In genomic region chr5:35925171-35925634, GRCm38 (mm10) we compare ENCODE assay signal across 8 mouse cellular contexts. TPM values are rescaled to one million over a fixed set of nuclear protein-coding genes. Genes with fewer than 3 reads are reported as not detected.
A peak's percentile ranks its signal among the peaks of the same experiment; 100 is the strongest.
DNase-seq lines count a peak whose midpoint lies in the region; ATAC-seq and TF ChIP-seq lines count a peak whose summit lies in the region.

No protein-coding gene starts in this region.

- H3K4me3 ChIP-seq in kidney, adult 2 months (ENCODE audit: insufficient read depth, low read depth, low read length), result no peak overlapping the region
- H3K4me3 ChIP-seq in forebrain, embryonic 10.5 days, result no peak overlapping the region
- H3K4me3 ChIP-seq in left cerebral cortex, adult 2 months, result no peak overlapping the region

- TF ChIP-seq CTCF in kidney, adult 2 months (conservative IDR thresholded peaks at IDR 0.05; ENCODE audit: insufficient read depth, insufficient read length, low read depth, low read length), result no peak
- no peak for TF ChIP-seq CTCF in left cerebral cortex, adult 2 months (IDR thresholded peaks at IDR 0.05)

- intact Hi-C loops in left cerebral cortex, adult 2 months (cut with DNase I), result no loop called here

- no peaks in the 10 kb centered on the region for H3K9me3 ChIP-seq in forebrain, embryonic 10.5 days

- H3K27ac ChIP-seq in kidney, adult 2 months (ENCODE audit: insufficient read depth, low read depth, low read length), result peak overlapping the region; percentile 27; the same call in 1 of the 2 replicates
- peak overlapping the region; percentile 66 for H3K27ac ChIP-seq in forebrain, embryonic 10.5 days
- H3K27ac ChIP-seq in left cerebral cortex, adult 2 months, result peak overlapping the region; percentile 44; the same call in 1 of the 2 replicates

- peaks cover 12% of the 10 kb centered on the region for H3K4me1 ChIP-seq in kidney, adult 2 months (ENCODE audit: control insufficient read depth, insufficient read depth, low read length)
- peaks cover 73% of the 10 kb centered on the region for H3K4me1 ChIP-seq in forebrain, embryonic 10.5 days

- no peaks in the 10 kb centered on the region for H3K36me3 ChIP-seq in kidney, adult 2 months (ENCODE audit: control insufficient read depth, insufficient read depth, low read length)
- H3K36me3 ChIP-seq in forebrain, embryonic 10.5 days (replicated peaks), result no peaks in the 10 kb centered on the region

- no peak for TF ChIP-seq POLR2A in kidney, adult 2 months (IDR thresholded peaks at IDR 0.05; ENCODE audit: low read depth, low read length)

- WGBS in kidney, adult 2 months, result 62% methylated on average over 12 of the region's 12 CpGs
- WGBS in forebrain, embryonic 10.5 days, result 63% methylated on average over 12 of the region's 12 CpGs

- H3K27me3 ChIP-seq in kidney, adult 2 months (replicated peaks; ENCODE audit: control insufficient read depth, insufficient read depth, low read length), result no peaks in the 10 kb centered on the region
- no peaks in the 10 kb centered on the region for H3K27me3 ChIP-seq in forebrain, embryonic 10.5 days (ENCODE audit: poor library complexity, severe bottlenecking)

- no peak for ATAC-seq in CD4-positive, CD25-positive, alpha-beta regulatory T cell, adult 4 months

- peak; percentile 47 for DNase-seq in kidney, adult 2 months
- DNase-seq in kidney, adult 8-10 months, result no peak
- DNase-seq in forebrain, embryonic 10.5 days (ENCODE audit: extremely low spot score, low spot score), result no peak
- DNase-seq in heart, postnatal 4 days, result peak; percentile 58
- DNase-seq in left cerebral cortex, adult 2 months (ENCODE audit: extremely low spot score in 1 of 2, low spot score in 2 of 2), result peak in 1 of 2 experiments; percentile 48
- DNase-seq in retina, postnatal 1 day, result peak; percentile 70
- no peak for DNase-seq in liver

RNA-seq across cellular contexts. Expression of gene Afap1, which starts 32.1 kb away (rescaled TPM):
- polyA plus RNA-seq in kidney, adult 2 months (2012; rRNA removed), result 17.2 and 19.7 TPM in 2 replicates
- polyA plus RNA-seq in forebrain, embryonic 10.5 days (2016; fragmentation: Nextera tagmentation; extraction: Ambion mirVana), result 12.8 and 14.3 TPM in 2 replicates
- total RNA-seq in heart, postnatal 4 days (2021), result 10 to 100 TPM; 45.2 to 45.9 TPM
- total RNA-seq in left cerebral cortex, adult 2 months (2021), result 10 to 100 TPM; 28.8 to 31.5 TPM
- polyA plus RNA-seq in CD4-positive, CD25-positive, alpha-beta regulatory T cell, adult 4 months (2017; shearing (Covaris generic)), result 10 to 100 TPM; 13.7 to 17.3 TPM

Comparison
In these comparisons a context has a peak if more than half of its experiments do, and no peak if none do; other contexts are left out.
1. DNase-seq: peak in kidney, adult 2 months (single experiment), heart, postnatal 4 days (single experiment) and retina, postnatal 1 day (single experiment); none in kidney, adult 8-10 months (0 of 2), forebrain, embryonic 10.5 days (single experiment) and liver (single experiment).
2. Peak in every context shown above with its lines, with median percentiles within 50 percentile points of each other: H3K27ac ChIP-seq.